Mouse (Mus musculus) liver, adult 2 months (tissue): ENCODE data around the gene Grb2.

Source experiments
- CTCF ChIP-seq: fragments of 200-500 bp; IDR thresholded peaks from 2 replicates; pipeline ENCODE4 v1.5.1; 2011; ENCODE audit warnings: low read depth, low read length, control low read depth
- POLR2A ChIP-seq: fragments of 200-500 bp; IDR thresholded peaks from 2 replicates; pipeline ENCODE4 v1.6.1; 2011; ENCODE audit warnings: low read length, control low read depth; ENCODE audit not compliant: insufficient read depth; ENCODE audit errors: extremely low read depth

DNA sequence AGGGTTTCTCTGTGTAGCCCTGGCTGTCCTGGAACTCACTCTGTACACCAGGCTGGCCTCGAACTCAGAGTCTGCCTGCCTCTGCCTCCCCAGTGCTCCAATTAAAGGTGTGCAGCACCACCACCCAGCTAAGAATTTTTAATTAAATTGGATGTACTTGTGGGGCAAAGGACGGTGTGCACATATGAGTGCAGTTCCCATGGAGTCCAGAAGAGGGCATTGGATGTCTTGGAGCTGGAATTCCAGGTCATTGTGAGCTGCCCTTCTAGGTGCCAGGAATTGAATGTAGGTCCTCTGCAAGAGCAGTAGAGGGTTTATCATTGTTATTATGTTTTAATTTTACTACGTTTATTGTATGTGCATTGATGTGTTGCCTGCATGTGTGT is 76.9 kb downstream of the Grb2 start:
- TF ChIP-seq POLR2A, result no peak
- peak; percentile 63; the same call in 1 of the 2 replicates for TF ChIP-seq CTCF
